Mouse (Mus musculus) hindbrain, embryonic 12.5 days (tissue): ENCODE results near the gene Prx. TPM values are rescaled to one million over a fixed set of nuclear protein-coding genes. Genes with fewer than 3 reads are reported as not detected.

Experiments
- ATAC-seq: fragments of 200-750 bp; cut with Nextera tagmentation; 2 replicates; pipeline ENCODE4 v1.8.0; 2017; ENCODE audit warnings: moderate TSS enrichment; ENCODE audit not compliant: low FRiP score
- H3K27ac ChIP-seq: fragments of 300-500 bp; sonication (generic); 2 replicates; pipeline ENCODE4 v1.5.1; 2016; ENCODE audit warnings: mild to moderate bottlenecking
- H3K27me3 ChIP-seq: fragments of 300-500 bp; sonication (generic); 2 replicates; pipeline ENCODE4 v1.6.1; 2016; ENCODE audit warnings: mild to moderate bottlenecking
- H3K36me3 ChIP-seq: fragments of 300-500 bp; sonication (generic); 2 replicates; pipeline ENCODE4 v1.6.1; 2016; ENCODE audit warnings: mild to moderate bottlenecking
- H3K4me1 ChIP-seq: fragments of 300-500 bp; sonication (generic); 2 replicates; pipeline ENCODE4 v1.6.1; 2016
- H3K4me2 ChIP-seq: fragments of 300-500 bp; sonication (generic); replicated peaks from 2 replicates; pipeline ENCODE4 v1.6.1; 2016; ENCODE audit warnings: mild to moderate bottlenecking
- H3K4me3 ChIP-seq: fragments of 300-500 bp; sonication (generic); 2 replicates; pipeline ENCODE4 v1.5.1; 2016; ENCODE audit warnings: mild to moderate bottlenecking
- H3K9ac ChIP-seq: fragments of 300-500 bp; sonication (generic); 2 replicates; pipeline ENCODE4 v1.6.1; 2016; ENCODE audit warnings: mild to moderate bottlenecking, moderate library complexity
- H3K9me3 ChIP-seq: fragments of 300-500 bp; sonication (generic); replicated peaks from 2 replicates; pipeline ENCODE4 v1.6.1; 2016; ENCODE audit warnings: mild to moderate bottlenecking
- WGBS: fragments of 180-500 bp; shearing (Covaris S2); methylation state at CpG from one replicate; pipeline ENCODE4 v1.1.7; 2016; 5-methylcytosine and 5-hydroxymethylcytosine counted together
- polyA plus RNA-seq: library from polyadenylated mRNA; unstranded; fragments of >200 nt; fragmentation: Nextera tagmentation; extraction: Ambion mirVana; gene quantifications from 2 replicates; pipeline ENCODE4 v1.2.1, GENCODE M21; 2016

The Prx gene
- polyA plus RNA-seq, 1 experiment from 2014 or later: 2.5 TPM

DNA sequence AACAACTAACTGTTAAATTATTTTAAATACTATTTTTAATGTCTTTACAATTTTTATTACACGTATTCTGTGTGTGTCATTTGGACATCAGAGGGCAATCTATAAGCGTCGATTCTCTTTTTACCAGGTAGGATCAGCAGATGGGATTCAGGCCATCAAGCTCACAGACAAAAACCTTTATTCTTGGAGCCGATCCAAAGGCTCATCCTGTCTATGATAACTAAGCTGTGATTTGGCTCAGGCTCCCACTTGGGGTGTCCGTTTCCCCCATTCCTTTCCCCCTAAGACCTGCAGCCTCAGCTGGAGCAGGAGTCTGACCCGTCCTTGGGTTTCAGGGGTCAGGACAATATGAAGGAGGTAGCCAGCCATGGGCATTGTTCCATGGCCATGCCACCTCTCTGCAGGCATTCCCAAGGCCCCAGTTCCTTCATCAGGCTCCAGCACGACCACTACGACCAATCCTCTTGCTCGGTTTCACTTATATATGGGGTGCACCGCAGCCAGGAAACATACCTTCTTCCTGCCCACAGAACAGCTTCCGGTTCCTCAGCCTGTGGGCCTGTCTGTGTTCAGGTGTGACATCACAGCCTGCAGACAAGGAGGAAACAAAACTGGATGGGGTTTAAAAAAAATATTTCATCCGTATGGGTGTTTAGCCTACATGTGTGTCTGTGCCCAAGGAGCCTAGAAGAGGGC is 45.7 kb downstream of the Prx start:
- 90% methylated on average over 12 of the region's 12 CpGs for WGBS
- Histone ChIP-seq H3K27ac (no peak overlapping the region), H3K9ac (no peak overlapping the region; the same call in 1 of the 2 replicates), H3K27me3 (no peaks in the 10 kb centered on the region), H3K4me1 (peaks cover 13% of the 10 kb centered on the region), H3K4me2 (no peak overlapping the region), H3K4me3 (no peak overlapping the region), H3K9me3 (no peaks in the 10 kb centered on the region), H3K36me3 (no peaks in the 10 kb centered on the region; the same call in 1 of the 2 replicates)
- ATAC-seq: no peak

- no peak overlapping the region for H3K4me3 ChIP-seq
- ATAC-seq: no peak
- no peak overlapping the region for H3K9ac ChIP-seq
- no peaks in the 10 kb centered on the region for H3K36me3 ChIP-seq
- no peak overlapping the region for H3K27ac ChIP-seq
- H3K4me2 ChIP-seq: no peak overlapping the region
- no peaks in the 10 kb centered on the region for H3K27me3 ChIP-seq
- 78% methylated on average over 6 of the region's 6 CpGs for WGBS
- no peaks in the 10 kb centered on the region for H3K9me3 ChIP-seq
- H3K4me1 ChIP-seq: peaks cover 14% of the 10 kb centered on the region
Measured at GRCm38 (mm10) chr7:27549597-27549996, 50.5 kb downstream of the Prx start.

DNA sequence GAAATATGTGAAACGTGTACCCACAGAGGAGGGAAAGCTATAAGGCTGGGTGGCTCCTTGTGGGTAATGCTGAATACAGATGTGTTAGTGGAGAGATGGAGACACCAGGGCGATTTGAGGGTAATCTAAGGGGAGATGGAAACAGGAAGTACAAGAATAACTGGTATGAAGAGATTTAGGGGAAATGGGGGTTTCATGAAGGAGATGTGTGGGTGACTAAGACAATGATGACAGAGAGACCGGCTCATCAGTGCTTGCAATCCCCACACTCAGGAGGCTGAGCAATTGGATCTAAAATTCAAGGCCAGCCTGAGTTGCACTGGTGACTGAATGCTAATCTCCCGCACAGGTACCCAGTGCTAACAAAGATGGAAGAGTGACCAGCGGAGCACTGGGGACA is 52.9 kb downstream of the Prx start:
- Histone ChIP-seq H3K27ac (no peak overlapping the region), H3K9ac (0 out of 2 replicates have a peak overlapping the region, but pooled peaks have one; percentile 71), H3K36me3 (peaks cover 5% of the 10 kb centered on the region; the same call in 1 of the 2 replicates), H3K4me3 (peak overlapping the region; percentile 75; the same call in 1 of the 2 replicates), H3K27me3 (no peaks in the 10 kb centered on the region), H3K4me2 (peak overlapping the region; percentile 71), H3K9me3 (no peaks in the 10 kb centered on the region), H3K4me1 (peaks cover 14% of the 10 kb centered on the region)
- WGBS: 60% methylated on average over 5 of the region's 5 CpGs
- no peak for ATAC-seq

DNA sequence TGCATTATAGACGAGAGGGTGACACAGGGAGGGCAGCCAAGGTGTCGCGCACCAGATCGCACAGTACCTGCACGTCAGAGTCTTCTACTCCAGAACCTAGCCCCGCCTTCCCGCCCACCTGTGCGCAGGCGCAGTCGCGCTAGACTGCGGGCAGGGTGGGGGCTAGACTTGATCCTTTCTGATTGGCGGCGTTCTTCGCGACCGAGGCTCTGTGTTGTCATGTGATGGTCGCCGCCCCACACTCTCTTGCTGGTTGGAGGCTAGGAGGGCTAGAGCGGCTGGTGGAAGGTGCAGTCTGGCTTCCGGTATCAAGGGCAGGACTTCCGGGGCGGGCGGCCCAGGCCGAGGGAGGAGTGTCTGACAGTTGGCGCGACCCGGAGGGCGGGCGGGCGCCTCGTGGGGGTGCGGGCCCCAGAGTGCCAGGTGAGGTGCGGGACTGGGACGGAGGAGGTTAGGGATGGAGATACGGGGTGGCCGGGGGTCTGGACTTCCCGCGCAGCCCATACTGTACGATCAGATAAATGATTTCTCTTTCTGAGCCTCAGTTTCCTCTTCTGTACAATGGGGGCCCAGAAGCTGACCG is 53.9 kb downstream of the Prx start, which contains the start of the genes Pld3 and 2310022A10Rik:
TSS of gene Pld3 (minus strand) at position 288 of the 583 bp plus-strand sequence.
TSS of gene 2310022A10Rik (plus strand) at position 303 of the 583 bp plus-strand sequence.
- H3K9me3 ChIP-seq: no peaks in the 10 kb centered on the region
- WGBS: under 1% methylated on average over 41 of the region's 41 CpGs
- H3K4me2 ChIP-seq: peak within 1 kb of the TSS; percentile 71
- no peak within 1 kb of the TSS for H3K27ac ChIP-seq
- H3K4me3 ChIP-seq: peak within 1 kb of the TSS; percentile 75
- no peaks in the 10 kb centered on the region for H3K27me3 ChIP-seq
- peaks cover 14% of the 10 kb centered on the region for H3K4me1 ChIP-seq
- H3K9ac ChIP-seq: peak within 1 kb of the TSS; percentile 71
- ATAC-seq: peak; percentile 99
- peaks cover 5% of the 10 kb centered on the region; the same call in 1 of the 2 replicates for H3K36me3 ChIP-seq

- no peaks in the 10 kb centered on the region for H3K9me3 ChIP-seq
- H3K36me3 ChIP-seq: peaks cover 68% of the 10 kb centered on the region
- no peak overlapping the region for H3K9ac ChIP-seq
- H3K27me3 ChIP-seq: no peaks in the 10 kb centered on the region
- no peak overlapping the region for H3K4me2 ChIP-seq
- ATAC-seq: no peak
- H3K4me3 ChIP-seq: no peak overlapping the region
- 72% methylated on average over 8 of the region's 8 CpGs for WGBS
- no peak overlapping the region for H3K27ac ChIP-seq
- 0 out of 2 replicates have a peak, but pooled peaks cover 2% of the 10 kb centered on the region for H3K4me1 ChIP-seq
Measured at GRCm38 (mm10) chr7:27560291-27560887, 61.3 kb downstream of the Prx start.

DNA sequence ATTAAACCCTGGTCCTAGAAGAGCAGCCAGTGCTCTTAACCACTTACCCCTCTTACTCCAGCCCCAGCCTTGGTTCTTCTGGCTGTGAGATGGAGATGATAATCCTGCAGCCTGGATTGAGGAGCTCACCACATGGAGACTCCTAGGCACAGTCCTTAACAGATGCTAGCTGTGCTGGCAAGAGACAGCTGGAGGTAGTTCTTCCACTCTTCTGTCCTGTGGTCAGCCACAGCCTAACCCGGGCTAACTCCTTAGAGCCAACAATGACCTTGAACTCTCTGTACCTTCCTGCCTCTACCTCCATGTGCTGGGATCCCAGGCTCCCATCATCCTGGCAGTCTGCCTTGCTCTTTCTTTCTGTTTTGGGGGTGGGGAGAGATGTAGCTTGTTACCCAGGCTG is 61.9 kb downstream of the Prx start:
- 0 out of 2 replicates have a peak, but pooled peaks cover 2% of the 10 kb centered on the region for H3K4me1 ChIP-seq
- H3K36me3 ChIP-seq: peaks cover 71% of the 10 kb centered on the region
- 96% methylated on average over 1 of the region's 1 CpGs for WGBS
- no peaks in the 10 kb centered on the region for H3K27me3 ChIP-seq
- no peak overlapping the region for H3K27ac ChIP-seq
- no peak overlapping the region for H3K9ac ChIP-seq
- H3K9me3 ChIP-seq: no peaks in the 10 kb centered on the region
- ATAC-seq: no peak
- no peak overlapping the region for H3K4me2 ChIP-seq
- H3K4me3 ChIP-seq: no peak overlapping the region

Other genes starting within 250 kb of the Prx start
- gene Numbl, start 240.9 kb upstream of the Prx start, polyA plus RNA-seq: 60.2 and 63.0 TPM in 2 replicates
- gene Ltbp4, start 161.6 kb upstream of the Prx start, polyA plus RNA-seq: 8.7 and 8.9 TPM in 2 replicates
- 72.4 and 76.2 TPM in 2 replicates for gene Shkbp1, start 143.3 kb upstream of the Prx start, polyA plus RNA-seq
- gene Gm20479, start 141.9 kb upstream of the Prx start, polyA plus RNA-seq: 0.43 and 0.59 TPM in 2 replicates
- gene Sptbn4, start 51.6 kb upstream of the Prx start, polyA plus RNA-seq: 0.90 and 1.1 TPM in 2 replicates
- 26.6 and 27.3 TPM in 2 replicates for gene Blvrb, start 51.3 kb upstream of the Prx start, polyA plus RNA-seq
- 20.8 and 22.3 TPM in 2 replicates for gene Sertad3, start 25.6 kb upstream of the Prx start, polyA plus RNA-seq
- gene Sertad1, start 12.4 kb upstream of the Prx start, polyA plus RNA-seq: 17.5 TPM in 2 replicates
- gene Hipk4, start 23.9 kb downstream of the Prx start, polyA plus RNA-seq: 0.36 and 0.66 TPM in 2 replicates
- gene Pld3, start 53.9 kb downstream of the Prx start, polyA plus RNA-seq: 93.9 and 104 TPM in 2 replicates
- gene 2310022A10Rik, start 53.9 kb downstream of the Prx start, polyA plus RNA-seq: 35.0 and 35.4 TPM in 2 replicates
- 85.0 and 90.5 TPM in 2 replicates for gene Akt2, start 92.2 kb downstream of the Prx start, polyA plus RNA-seq
- gene Ttc9b, start 154.6 kb downstream of the Prx start, polyA plus RNA-seq: 19.7 and 20.4 TPM in 2 replicates
- 18.8 and 19.8 TPM in 2 replicates for gene Map3k10, start 175.3 kb downstream of the Prx start, polyA plus RNA-seq
- gene Zfp607b, start 190.0 kb downstream of the Prx start, polyA plus RNA-seq: 6.9 and 8.7 TPM in 2 replicates
- gene Zfp60, start 232.1 kb downstream of the Prx start, polyA plus RNA-seq: 101 and 107 TPM in 2 replicates